Mouse (Mus musculus): ENCODE measurements around the gene 1500009C09Rik.

GRCm38 (mm10) chr15:82224602-82225215 lies 27.5 kb upstream of the 1500009C09Rik start:
- TF ChIP-seq ZC3H11A (IDR thresholded peaks at IDR 0.05; ENCODE audit: borderline replicate concordance, low read depth, low read length) (no peak), ZNF384 (IDR thresholded peaks at IDR 0.05; ENCODE audit: low read depth, low read length) (no peak)

Measured in ES-E14 (cell line).